Mouse (Mus musculus): ENCODE data around the gene Slc25a1. TPM values are rescaled to one million over a fixed set of nuclear protein-coding genes. Genes with fewer than 3 reads are reported as not detected.

Slc25a1 gene
- total and polyA plus RNA-seq, 3 experiments = 113 to 141 (median 134) TPM

DNA sequence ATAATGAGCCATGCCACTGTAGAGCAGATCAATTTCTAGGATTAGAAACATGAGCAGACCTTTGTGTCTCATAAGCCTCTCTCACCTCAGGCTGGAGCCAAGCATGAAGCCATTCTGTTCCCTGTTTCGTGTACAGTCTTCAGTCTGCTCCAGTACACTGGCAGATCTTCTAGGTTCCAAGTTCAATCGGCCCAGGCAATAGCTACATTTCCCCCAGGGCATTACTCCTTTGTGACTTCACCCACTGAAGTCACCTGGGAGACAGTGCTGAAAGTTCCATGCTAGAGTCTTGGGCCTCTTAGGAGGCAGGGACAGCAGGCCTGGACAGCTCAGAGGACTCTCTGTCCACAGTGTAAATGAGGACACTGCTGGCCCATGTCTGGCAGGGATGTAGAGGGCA, 34.1 kb downstream of the Slc25a1 start, which contains the start of gene Tssk1:
Gene Tssk1 (plus strand): TSS at position 301 of the 400 bp plus-strand sequence.
- dilution Hi-C loops (cut with MboI; ENCODE audit: extremely low pct_ligation_motif_present, extremely low pct_unique_long_range_greater_than_20kb, low sequenced_read_pairs) = no loop called here
- Histone ChIP-seq H3K9ac (ENCODE audit: insufficient read depth, low read depth) (no peak within 1 kb of the TSS), H3K79me2 (replicated peaks; ENCODE audit: control insufficient read depth, extremely low read depth, insufficient read depth, poor library complexity, severe bottlenecking) (peaks cover 17% of the 10 kb centered on the region), H3K9me3 (replicated peaks; ENCODE audit: low read length) (no peaks in the 10 kb centered on the region), H3K27ac (ENCODE audit: insufficient read depth, low read depth) (no peak within 1 kb of the TSS), H3K4me3 (replicated peaks in 1 of 3; ENCODE audit: low read depth in 2 of 3, low read length in 2 of 3, poor library complexity in 1 of 3) (no peak within 1 kb of the TSS), H3K4me1 (ENCODE audit: control insufficient read depth in 1 of 2, insufficient read depth in 2 of 2) (peaks cover 7 to 21% of the 10 kb centered on the region in 2 experiments), H3K27me3 (replicated peaks) (no peaks in the 10 kb centered on the region), H3K36me3 (replicated peaks in 1 of 2; ENCODE audit: control insufficient read depth in 1 of 2, insufficient read depth in 1 of 2, low read length in 1 of 2) (peaks cover 1 to 22% of the 10 kb centered on the region in 2 experiments), H3K4me2 (ENCODE audit: insufficient read depth, low read depth, poor library complexity, severe bottlenecking) (no peak within 1 kb of the TSS)
- TF ChIP-seq POLR2AphosphoS2 (IDR thresholded peaks at IDR 0.05; ENCODE audit: low read depth, low read length) (no peak), MAFK (IDR thresholded peaks at IDR 0.05; ENCODE audit: insufficient replicate concordance, low read length) (no peak), JUN (IDR thresholded peaks at IDR 0.05; ENCODE audit: insufficient read depth, low read depth, low read length) (no peak), MEF2A (IDR thresholded peaks at IDR 0.05; ENCODE audit: borderline replicate concordance, low read depth, low read length) (no peak), PAX5 (IDR thresholded peaks at IDR 0.05; ENCODE audit: low read length) (no peak), UBTF (IDR thresholded peaks at IDR 0.05; ENCODE audit: low read depth, low read length) (no peak)
- in situ Hi-C loops (cut with MboI; ENCODE audit: low pct_ligation_motif_present, low pct_unique_long_range_greater_than_20kb, low sequenced_read_pairs) = no loop called here
- no peak for DNase-seq (ENCODE audit: extremely low read depth)

DNA sequence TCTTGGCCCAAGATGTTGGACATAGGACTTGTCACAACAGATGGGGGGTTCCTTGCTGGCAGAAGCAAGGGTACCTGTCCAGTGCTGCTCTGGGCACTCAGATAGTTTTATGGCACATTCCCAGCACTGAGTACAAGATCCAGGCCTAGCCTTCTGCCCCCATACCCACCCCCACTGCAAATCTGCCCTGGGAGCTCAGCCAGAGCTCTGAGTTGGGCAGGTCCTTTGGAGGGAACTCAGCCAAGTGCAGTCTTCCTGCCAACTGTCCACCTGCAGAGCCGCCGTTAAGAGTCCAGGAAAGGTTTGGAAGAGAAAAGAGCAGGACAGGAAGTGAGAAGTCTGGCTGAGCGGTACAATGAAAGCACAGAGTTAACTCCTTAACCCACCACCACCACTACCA, 35.4 kb downstream of the Slc25a1 start:
- no peak for DNase-seq (ENCODE audit: extremely low read depth)
- Histone ChIP-seq H3K79me2 (replicated peaks; ENCODE audit: control insufficient read depth, extremely low read depth, insufficient read depth, poor library complexity, severe bottlenecking) (peaks cover 17% of the 10 kb centered on the region), H3K4me2 (ENCODE audit: insufficient read depth, low read depth, poor library complexity, severe bottlenecking) (no peak overlapping the region), H3K36me3 (replicated peaks in 1 of 2; ENCODE audit: control insufficient read depth in 1 of 2, insufficient read depth in 1 of 2, low read length in 1 of 2) (peaks cover 0 to 10% of the 10 kb centered on the region in 2 experiments), H3K4me1 (ENCODE audit: control insufficient read depth in 1 of 2, insufficient read depth in 2 of 2) (peaks cover 7 to 21% of the 10 kb centered on the region in 2 experiments), H3K9me3 (replicated peaks; ENCODE audit: low read length) (no peaks in the 10 kb centered on the region), H3K4me3 (replicated peaks in 1 of 3; ENCODE audit: low read depth in 2 of 3, low read length in 2 of 3, poor library complexity in 1 of 3) (no peak overlapping the region), H3K27me3 (replicated peaks) (no peaks in the 10 kb centered on the region), H3K9ac (ENCODE audit: insufficient read depth, low read depth) (no peak overlapping the region), H3K27ac (ENCODE audit: insufficient read depth, low read depth) (no peak overlapping the region)
- dilution Hi-C loops (cut with MboI; ENCODE audit: extremely low pct_ligation_motif_present, extremely low pct_unique_long_range_greater_than_20kb, low sequenced_read_pairs) (no loop called here), in situ Hi-C loops (cut with MboI; ENCODE audit: low pct_ligation_motif_present, low pct_unique_long_range_greater_than_20kb, low sequenced_read_pairs) (no loop called here)
- TF ChIP-seq MXI1 (IDR thresholded peaks at IDR 0.05; ENCODE audit: low read depth, low read length) (no peak), E2F4 (IDR thresholded peaks at IDR 0.05; ENCODE audit: insufficient replicate concordance, low read depth, low read length) (no peak), UBTF (IDR thresholded peaks at IDR 0.05; ENCODE audit: low read depth, low read length) (no peak), POLR2A (IDR thresholded peaks at IDR 0.05; ENCODE audit: low read depth, low read length) (no peak), MAX (IDR thresholded peaks at IDR 0.05; ENCODE audit: low read length) (no peak), ZKSCAN1 (IDR thresholded peaks at IDR 0.05; ENCODE audit: borderline replicate concordance, low read depth, low read length) (no peak), TBP (conservative IDR thresholded peaks at IDR 0.05; ENCODE audit: low read depth, low read length) (no peak), RCOR1 (conservative IDR thresholded peaks at IDR 0.05; ENCODE audit: low read depth, low read length) (no peak), MEF2A (IDR thresholded peaks at IDR 0.05; ENCODE audit: borderline replicate concordance, low read depth, low read length) (no peak), ELF1 (IDR thresholded peaks at IDR 0.05; ENCODE audit: low read depth, low read length) (no peak), SMC3 (IDR thresholded peaks at IDR 0.05; ENCODE audit: low read depth, low read length) (no peak)
